1 mouse cellular context compared by ENCODE assay signal in the genomic region with DNA sequence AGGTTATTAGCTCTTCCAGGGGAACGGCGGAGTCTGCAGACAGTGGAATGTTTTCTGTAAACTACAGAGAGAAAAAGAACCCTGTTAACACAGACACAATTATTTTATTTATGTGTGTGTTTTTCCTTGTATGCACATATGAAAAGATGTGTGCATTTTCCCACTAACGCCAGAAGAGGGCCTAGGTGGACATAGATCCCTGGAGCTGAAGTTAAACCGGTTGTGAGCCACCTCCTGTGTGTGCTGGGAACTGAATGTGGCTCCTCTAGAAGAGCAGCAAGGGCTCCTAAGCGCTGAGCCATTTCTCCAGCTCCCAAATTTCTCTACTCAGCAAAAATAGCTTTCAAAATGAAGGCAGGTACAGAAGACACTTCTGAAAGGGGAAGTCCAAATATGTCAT.
TF ChIP-seq lines count a peak whose summit lies in the region.

No protein-coding gene starts in this region.

TF ChIP-seq in MEL, 35 proteins besides CTCF, POLR2A, EP300 and RAD21 (continued from another document):
- peak; percentile 42; the same call in 1 of the 2 replicates for TF ChIP-seq MAFK (IDR thresholded peaks at IDR 0.05; ENCODE audit: borderline replicate concordance, low read depth, low read length)
- TF ChIP-seq MEF2A (IDR thresholded peaks at IDR 0.05; ENCODE audit: extremely low read depth, insufficient replicate concordance, low read depth, low read length, poor library complexity, severe bottlenecking): no peak
- peak; percentile 40; the same call in 1 of the 2 replicates for TF ChIP-seq ZC3H11A (IDR thresholded peaks at IDR 0.05; ENCODE audit: low read depth, low read length)
